Mouse (Mus musculus): ENCODE measurements around the gene Pgrmc1.

Pgrmc1 gene

DNA sequence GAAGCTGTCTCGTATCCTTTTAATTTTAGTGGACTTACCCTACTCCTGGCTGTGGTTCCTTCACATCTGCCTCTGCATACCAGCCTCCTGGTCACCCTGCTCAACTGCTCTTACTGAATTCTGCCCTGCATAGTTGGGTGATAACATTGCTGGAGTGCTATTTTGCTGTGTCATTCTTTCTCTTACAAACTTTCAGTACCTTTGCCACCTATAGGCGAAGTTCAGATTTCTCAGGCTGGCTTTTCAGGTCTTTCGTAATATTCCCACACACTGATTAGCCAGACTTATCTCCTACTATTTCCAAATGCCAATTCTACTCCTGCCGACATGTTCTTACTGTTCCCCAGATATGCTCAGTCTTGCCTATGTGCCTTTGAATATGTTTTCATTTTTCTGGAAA is 6.0 kb downstream of the Pgrmc1 start:
- DNase-seq (ENCODE audit: low spot score in 2 of 2), result no peak

DNA sequence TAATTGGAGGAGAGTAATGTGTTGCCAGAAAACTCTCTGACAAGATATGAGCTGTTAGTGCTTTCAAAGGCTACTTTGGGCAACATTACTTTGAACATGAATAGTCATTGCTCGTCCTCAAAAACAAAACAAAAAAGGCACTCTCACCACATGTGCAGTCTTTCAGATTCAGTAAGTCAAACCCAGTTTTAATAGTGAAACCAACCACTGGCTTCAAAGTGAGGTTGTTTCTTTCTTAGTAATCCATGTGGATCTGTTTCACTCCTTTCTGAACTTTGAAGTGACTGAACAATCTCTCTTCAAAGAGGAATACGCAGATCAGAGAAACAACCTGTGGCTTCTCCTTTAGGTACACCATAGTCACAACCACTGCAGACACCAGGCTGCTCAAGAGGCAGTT is 11.1 kb downstream of the Pgrmc1 start:
- no peak for DNase-seq (ENCODE audit: low spot score in 2 of 2)

DNA sequence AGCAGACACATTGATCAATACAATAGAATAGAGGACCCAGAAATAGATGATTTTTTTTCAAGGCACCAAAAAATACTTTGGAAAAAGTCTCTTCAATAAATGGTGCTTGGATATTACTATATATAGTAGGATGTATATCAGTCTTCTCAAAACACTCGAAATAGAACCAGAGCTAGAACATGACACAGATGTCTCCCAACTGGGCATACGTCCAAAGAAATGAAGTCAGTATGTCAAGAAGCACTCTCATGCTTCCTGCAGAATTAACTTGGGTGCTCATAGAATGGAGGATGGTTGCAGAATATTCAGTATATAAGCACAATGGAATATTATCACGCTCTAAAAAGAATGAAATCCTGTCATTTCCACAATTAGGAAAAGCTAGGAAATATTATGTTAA is 30.1 kb downstream of the Pgrmc1 start:
- no peak for DNase-seq (ENCODE audit: low spot score in 2 of 2)

DNA sequence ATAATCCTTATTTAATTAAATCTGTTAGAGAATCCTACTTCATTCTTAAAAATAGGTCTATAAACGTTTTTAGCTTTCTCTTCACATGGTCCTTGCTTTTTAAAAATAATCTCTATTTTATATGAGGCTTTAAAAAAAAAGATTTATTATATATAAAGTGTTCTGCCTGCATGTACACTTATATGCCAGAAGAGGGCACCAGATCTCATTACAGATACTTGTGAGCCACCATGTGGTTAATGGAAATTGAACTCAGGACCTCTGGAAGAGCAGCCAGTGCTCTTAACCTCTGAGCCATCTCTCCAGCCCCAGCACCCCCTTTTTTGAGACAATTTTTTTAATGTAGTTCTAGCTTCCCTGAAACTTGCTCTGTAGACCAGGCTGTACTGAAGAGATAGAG is 32.8 kb downstream of the Pgrmc1 start:
- DNase-seq (ENCODE audit: low spot score in 2 of 2), result no peak

DNA sequence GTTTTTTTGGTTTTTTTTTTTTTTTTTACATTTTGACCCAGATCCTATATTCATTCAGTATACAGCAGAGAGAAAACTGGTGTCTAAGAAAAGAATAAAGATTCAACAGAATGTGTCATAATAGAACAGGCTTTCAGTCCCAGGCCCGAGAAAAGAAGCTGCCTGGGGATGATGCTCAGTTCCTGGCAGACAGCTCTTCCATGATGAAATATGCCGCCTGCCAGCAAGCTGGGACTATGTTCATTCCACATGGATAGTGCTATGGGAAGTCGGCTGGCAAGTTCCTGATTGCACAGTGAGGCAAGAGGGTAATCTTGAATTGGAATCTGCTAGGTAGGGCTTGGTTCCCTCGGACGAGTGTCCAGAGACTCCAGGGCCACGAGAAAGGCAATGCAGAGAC is 42.0 kb downstream of the Pgrmc1 start:
- DNase-seq (ENCODE audit: low spot score in 2 of 2), result no peak

DNA sequence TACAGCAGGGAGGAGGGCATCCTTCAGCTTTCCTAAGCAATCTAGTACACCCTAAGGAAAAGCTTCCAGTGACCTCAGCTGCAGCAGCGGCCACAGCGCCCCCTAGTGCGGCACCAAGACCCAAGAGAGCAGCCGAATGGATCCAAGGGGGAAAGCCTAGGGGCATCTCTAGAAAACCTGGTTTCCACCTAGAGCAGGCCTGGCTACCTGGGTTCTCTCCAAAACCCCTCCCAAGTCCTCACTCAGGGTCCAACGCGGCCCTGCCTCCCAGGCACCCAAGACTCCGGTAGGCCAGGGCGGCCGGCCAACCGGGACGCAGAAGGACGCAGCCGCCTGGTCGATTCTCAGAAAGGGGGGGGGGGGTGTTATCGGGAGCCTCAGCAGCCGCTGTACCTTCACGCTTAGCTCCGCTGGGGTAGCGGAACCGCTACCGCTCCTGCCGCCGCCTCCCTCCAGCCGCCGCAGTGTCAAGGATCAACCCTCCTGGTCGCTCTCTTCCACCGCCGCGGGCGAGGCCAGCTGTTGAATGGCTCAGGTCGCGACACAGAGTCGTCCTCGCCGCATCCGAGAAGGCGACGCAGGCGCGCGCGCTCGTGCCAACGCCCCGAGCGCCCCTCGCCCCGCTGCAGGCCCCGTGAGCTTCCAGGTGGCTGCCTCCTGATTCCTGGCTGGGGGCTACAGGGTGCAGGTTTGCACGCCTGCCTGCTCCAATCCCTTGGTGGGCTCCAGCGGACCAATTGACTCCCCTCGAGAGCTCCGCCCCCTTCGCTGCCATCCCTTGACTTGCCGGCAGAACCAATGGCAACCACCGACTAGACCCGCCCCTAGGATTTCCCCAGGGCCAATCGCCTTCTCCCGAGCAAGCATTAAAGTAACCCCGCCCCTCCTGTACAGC is 46.9 kb downstream of the Pgrmc1 start, which contains the start of gene Akap17b:
Gene Akap17b, minus strand, starts transcription at position 739 of the 895 bp plus-strand sequence.
- peak; percentile 68 to 82 for DNase-seq (ENCODE audit: low spot score in 2 of 2)
